Mouse (Mus musculus): ENCODE results near the gene Bdh2.

Gene Bdh2

GRCm38 (mm10) chr3:135298560-135298959 lies 17.5 kb downstream of the Bdh2 start:
- no peak for DNase-seq (ENCODE audit: low read depth)

- DNase-seq (ENCODE audit: low read depth), result no peak
These were observed 19.1 kb downstream of the Bdh2 start for GRCm38 (mm10) chr3:135300081-135300480.

GRCm38 (mm10) chr3:135304060-135304459 lies 23.0 kb downstream of the Bdh2 start:
- no peak for DNase-seq (ENCODE audit: low read depth)

GRCm38 (mm10) chr3:135304566-135304965 lies 23.5 kb downstream of the Bdh2 start:
- no peak for DNase-seq (ENCODE audit: low read depth)

- peak; percentile 70 for DNase-seq (ENCODE audit: low read depth)
These were observed 26.6 kb downstream of the Bdh2 start, which contains the start of gene Slc9b2 for GRCm38 (mm10) chr3:135307411-135308259. TSS of gene Slc9b2 (plus strand) at chr3:135307700.

- DNase-seq (ENCODE audit: low read depth), result no peak
These were observed 32.0 kb downstream of the Bdh2 start for GRCm38 (mm10) chr3:135312916-135313491.

- DNase-seq (ENCODE audit: low read depth), result no peak
These were observed 32.7 kb downstream of the Bdh2 start for GRCm38 (mm10) chr3:135313727-135314126.

- DNase-seq (ENCODE audit: low read depth), result no peak
These were observed 33.8 kb downstream of the Bdh2 start for GRCm38 (mm10) chr3:135314811-135315210.

- no peak for DNase-seq (ENCODE audit: low read depth)
These were observed 34.9 kb downstream of the Bdh2 start for GRCm38 (mm10) chr3:135315720-135316425.

- DNase-seq (ENCODE audit: low read depth), result no peak
These were observed 37.3 kb downstream of the Bdh2 start for GRCm38 (mm10) chr3:135318331-135318730.

GRCm38 (mm10) chr3:135324354-135324753 lies 43.3 kb downstream of the Bdh2 start:
- DNase-seq (ENCODE audit: low read depth), result peak; percentile 21

GRCm38 (mm10) chr3:135327176-135327575 lies 46.2 kb downstream of the Bdh2 start:
- no peak for DNase-seq (ENCODE audit: low read depth)

- peak; percentile 40 for DNase-seq (ENCODE audit: low read depth)
These were observed 46.6 kb downstream of the Bdh2 start for GRCm38 (mm10) chr3:135327601-135328000.

- peak; percentile 74 for DNase-seq (ENCODE audit: low read depth)
These were observed 47.5 kb downstream of the Bdh2 start for GRCm38 (mm10) chr3:135328560-135328959.

GRCm38 (mm10) chr3:135332691-135333090 lies 51.7 kb downstream of the Bdh2 start:
- no peak for DNase-seq (ENCODE audit: low read depth)

GRCm38 (mm10) chr3:135333763-135334162 lies 52.7 kb downstream of the Bdh2 start:
- no peak for DNase-seq (ENCODE audit: low read depth)

GRCm38 (mm10) chr3:135347739-135348264 lies 66.8 kb downstream of the Bdh2 start, which contains the start of gene Slc9b1:
TSS of gene Slc9b1 (plus strand) at chr3:135348029.
- DNase-seq (ENCODE audit: low read depth), result no peak

- DNase-seq (ENCODE audit: low read depth), result no peak
These were observed 68.0 kb downstream of the Bdh2 start for GRCm38 (mm10) chr3:135349022-135349421.

- DNase-seq (ENCODE audit: low read depth), result no peak
These were observed 70.8 kb downstream of the Bdh2 start for GRCm38 (mm10) chr3:135351857-135352256.
